24 mouse cellular contexts compared by ENCODE assay signal in genomic region chr10:34449469-34449868, GRCm38 (mm10). TPM values are rescaled to one million over a fixed set of nuclear protein-coding genes. Genes with fewer than 3 reads are reported as not detected.
"Had no signal": no experiment of that assay in that cellular context is flagged by ENCODE, and none has a peak within 500 bp of the region (broad histone marks: within the 10 kb centered on the region; RNA-seq: fewer than 3 reads in every experiment).

No protein-coding gene starts in this region.

- H3K4me1 ChIP-seq: midbrain, embryonic 12.5 days; neural tube, embryonic 13.5 days; neural tube, embryonic 15.5 days had no signal

- H3K36me3 ChIP-seq: midbrain, embryonic 10.5 days; midbrain, embryonic 12.5 days; neural tube, embryonic 13.5 days; neural tube, embryonic 15.5 days had no signal

- ATAC-seq: midbrain, embryonic 16.5 days had no signal

- H3K4me3 ChIP-seq: midbrain, embryonic 10.5 days; midbrain, embryonic 12.5 days; myocyte; neural tube, embryonic 13.5 days; neural tube, embryonic 15.5 days had no signal

- H3K27ac ChIP-seq: midbrain, embryonic 10.5 days; midbrain, embryonic 12.5 days; neural tube, embryonic 13.5 days; neural tube, embryonic 15.5 days had no signal

- H3K4me2 ChIP-seq: lung, embryonic 14.5 days; midbrain, embryonic 12.5 days; neural tube, embryonic 13.5 days; neural tube, embryonic 15.5 days had no signal

- DNase-seq: lung, adult 18-20 months; lung, embryonic 14.5 days; lung, postnatal 10 days; lung, postnatal 4 days; midbrain, embryonic 14.5 days; retina, postnatal 1 day; right cerebral cortex, adult 18-20 months; right cerebral cortex, postnatal 25 days; right cerebral cortex, postnatal 4 days; spleen, adult 18-20 months; thymus, adult 2 months; thymus, postnatal 25 days; thymus, postnatal 4 days had no signal

- H3K9me3 ChIP-seq: midbrain, embryonic 10.5 days; midbrain, embryonic 12.5 days; neural tube, embryonic 13.5 days; neural tube, embryonic 15.5 days had no signal

- H3K9ac ChIP-seq: lung, embryonic 14.5 days; midbrain, embryonic 12.5 days; neural tube, embryonic 13.5 days; neural tube, embryonic 15.5 days had no signal

- H3K27me3 ChIP-seq: midbrain, embryonic 12.5 days; neural tube, embryonic 13.5 days; neural tube, embryonic 15.5 days had no signal

RNA-seq across cellular contexts. Expression of gene Frk, which starts 33.7 kb away (rescaled TPM):
- total RNA-seq: megakaryocyte, adult 5-6 weeks; megakaryocyte-erythroid progenitor cell, adult 5-6 weeks had no signal

RNA-seq across cellular contexts. Expression of gene Col10a1, which starts 59.7 kb away (rescaled TPM):
- total RNA-seq: megakaryocyte, adult 5-6 weeks; megakaryocyte-erythroid progenitor cell, adult 5-6 weeks had no signal
- polyA plus RNA-seq: midbrain, embryonic 10.5 days; neural tube, embryonic 11.5 days; neural tube, embryonic 13.5 days; small intestine, adult 2 months; testis, adult 2 months had no signal
